Mouse (Mus musculus): ENCODE measurements around the gene Dnaic2. TPM values are rescaled to one million over a fixed set of nuclear protein-coding genes. Genes with fewer than 3 reads are reported as not detected.

Gene Dnaic2
- polyA plus RNA-seq, 1 experiment from 2014 or later = 0.14 TPM

DNA sequence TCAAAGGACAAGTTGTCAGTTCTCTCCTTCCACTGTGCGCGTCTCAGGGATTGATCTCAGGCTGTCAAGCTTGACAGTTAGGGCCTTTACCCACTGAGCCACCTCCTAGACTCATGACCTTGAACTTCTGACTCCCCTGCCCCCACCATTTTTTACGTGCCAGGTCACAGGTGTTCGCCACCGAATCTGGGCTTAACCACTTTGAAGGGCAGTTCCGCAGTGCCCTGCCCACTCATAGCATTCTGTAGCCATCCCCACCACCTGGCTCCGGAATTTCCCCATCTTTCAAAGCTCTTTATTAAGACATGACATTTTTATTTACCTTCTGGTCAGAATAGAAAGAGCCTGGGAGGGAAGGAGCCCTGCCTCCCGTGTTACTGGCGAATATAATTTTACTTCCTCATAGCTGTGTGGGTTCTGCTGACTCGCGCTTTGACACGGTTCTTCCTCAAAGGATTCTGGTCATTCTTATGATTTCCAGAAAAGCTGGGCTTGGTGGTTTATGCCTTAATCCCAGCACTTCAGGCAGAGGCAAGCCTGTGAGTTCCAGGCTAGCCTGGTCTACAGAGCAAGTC is 20.4 kb downstream of the Dnaic2 start:
- H3K27ac ChIP-seq (ENCODE audit: low read depth) = no peak overlapping the region
- H3K27me3 ChIP-seq (replicated peaks; ENCODE audit: control insufficient read depth, insufficient read depth, low read length) = no peaks in the 10 kb centered on the region
- H3K36me3 ChIP-seq (ENCODE audit: control insufficient read depth, insufficient read depth, low read length) = no peaks in the 10 kb centered on the region
- no peak for ATAC-seq (replicated peaks; ENCODE audit: low FRiP score, low TSS enrichment, low read depth)
- no peaks in the 10 kb centered on the region; the same call in 1 of the 2 replicates for H3K4me1 ChIP-seq (replicated peaks; ENCODE audit: control insufficient read depth, insufficient read depth, low read length)
- no peak overlapping the region for H3K9ac ChIP-seq (ENCODE audit: low read length)
- no peaks in the 10 kb centered on the region for H3K9me3 ChIP-seq (ENCODE audit: control insufficient read depth, low read length)
- H3K4me2 ChIP-seq (ENCODE audit: low read length) = no peak overlapping the region
- H3K4me3 ChIP-seq (ENCODE audit: low read depth, low read length) = no peak overlapping the region
- WGBS = 56% methylated on average over 12 of the region's 12 CpGs
- DNase-seq (ENCODE audit: low spot score) = no peak

DNA sequence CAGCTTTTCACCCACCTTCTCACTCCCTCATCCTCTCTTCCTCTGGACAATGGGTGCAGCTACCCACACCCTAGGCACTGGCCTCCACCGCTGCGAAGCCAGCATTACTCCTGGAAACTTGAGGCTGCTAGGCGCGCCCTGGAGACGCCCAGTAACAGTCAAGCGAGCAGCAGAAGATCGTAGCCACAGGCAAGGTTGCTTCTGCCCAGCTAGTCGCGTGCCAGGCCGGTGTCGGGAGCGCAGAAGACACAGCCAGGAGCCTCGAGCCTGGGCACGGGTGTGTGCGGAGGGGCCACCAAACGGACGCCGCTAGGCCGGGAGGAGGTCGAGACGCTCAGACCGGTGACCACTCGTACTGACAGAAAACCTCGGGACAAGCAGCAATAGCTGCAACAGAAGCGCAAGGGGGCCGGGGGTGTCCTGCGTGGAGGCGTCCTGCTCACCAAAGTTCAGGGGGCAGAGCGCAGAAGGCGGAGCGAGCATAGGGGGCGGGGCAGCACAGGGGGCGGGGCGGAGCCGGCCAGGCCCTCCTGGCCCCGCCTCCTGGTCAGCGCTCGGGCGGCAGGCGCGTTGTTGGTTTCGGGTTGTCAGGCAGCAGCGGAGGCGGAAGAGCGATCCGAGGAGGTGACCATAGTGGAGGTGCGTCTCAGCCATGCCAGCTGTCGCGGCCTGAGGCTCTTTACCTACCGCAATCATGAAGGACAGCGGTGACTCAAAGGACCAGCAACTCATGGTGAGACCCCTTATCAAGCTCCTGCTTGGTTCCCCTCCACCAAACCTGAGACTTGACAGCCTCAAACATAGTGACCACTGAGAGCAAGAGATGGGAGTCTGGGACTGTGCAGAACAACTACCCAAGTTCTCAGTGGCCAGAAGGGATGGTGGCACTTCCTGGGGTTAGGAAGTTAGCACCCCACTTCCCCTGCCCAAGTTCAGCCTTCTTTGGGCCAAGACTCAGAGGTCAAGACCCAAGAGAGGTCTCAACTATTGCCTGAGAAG is 37.9 kb downstream of the Dnaic2 start, which contains the start of gene Kif19a:
Kif19a (plus strand) TSS at position 569 of the 999 bp plus-strand sequence.
- peaks cover 5% of the 10 kb centered on the region; the same call in 1 of the 2 replicates for H3K4me1 ChIP-seq (replicated peaks; ENCODE audit: control insufficient read depth, insufficient read depth, low read length)
- ATAC-seq (replicated peaks; ENCODE audit: low FRiP score, low TSS enrichment, low read depth) (peak; percentile 68), DNase-seq (ENCODE audit: low spot score) (peak; percentile 77)
- WGBS = 3% methylated on average over 51 of the region's 51 CpGs
- H3K36me3 ChIP-seq (ENCODE audit: control insufficient read depth, insufficient read depth, low read length) = no peaks in the 10 kb centered on the region
- H3K27me3 ChIP-seq (replicated peaks; ENCODE audit: control insufficient read depth, insufficient read depth, low read length) = peaks cover 22% of the 10 kb centered on the region
- H3K4me3 ChIP-seq (ENCODE audit: low read depth, low read length) = peak within 1 kb of the TSS; percentile 45
- peak within 1 kb of the TSS; percentile 36; the same call in 1 of the 2 replicates for H3K9ac ChIP-seq (ENCODE audit: low read length)
- no peak within 1 kb of the TSS for H3K27ac ChIP-seq (ENCODE audit: low read depth)
- no peaks in the 10 kb centered on the region for H3K9me3 ChIP-seq (ENCODE audit: control insufficient read depth, low read length)
- peak within 1 kb of the TSS; percentile 72 for H3K4me2 ChIP-seq (ENCODE audit: low read length)

DNA sequence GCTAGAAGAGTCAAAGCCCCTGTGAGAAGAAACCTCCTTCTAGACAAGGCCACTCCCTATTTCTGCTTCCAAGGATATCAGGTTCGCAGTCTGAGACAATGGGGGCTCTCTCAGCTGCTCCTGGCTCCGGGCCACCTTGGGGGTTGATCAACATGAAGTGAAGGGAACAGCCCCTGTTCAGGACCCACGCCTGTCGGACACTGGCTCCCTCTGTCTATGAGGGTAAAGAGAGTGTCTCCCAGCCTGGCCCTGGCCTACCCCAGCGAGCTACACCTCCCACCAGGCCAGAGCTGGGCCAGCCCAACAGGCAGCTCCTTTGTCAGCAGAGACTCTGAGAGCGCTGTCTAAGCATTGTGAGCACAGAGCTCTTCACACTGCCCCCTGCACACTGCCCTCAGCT is 42.7 kb downstream of the Dnaic2 start:
- ATAC-seq (replicated peaks; ENCODE audit: low FRiP score, low TSS enrichment, low read depth) = no peak
- Histone ChIP-seq H3K4me2 (ENCODE audit: low read length) (no peak overlapping the region), H3K9me3 (ENCODE audit: control insufficient read depth, low read length) (no peaks in the 10 kb centered on the region), H3K36me3 (ENCODE audit: control insufficient read depth, insufficient read depth, low read length) (no peaks in the 10 kb centered on the region), H3K27ac (ENCODE audit: low read depth) (no peak overlapping the region), H3K9ac (ENCODE audit: low read length) (no peak overlapping the region), H3K27me3 (replicated peaks; ENCODE audit: control insufficient read depth, insufficient read depth, low read length) (peaks cover 17% of the 10 kb centered on the region), H3K4me3 (ENCODE audit: low read depth, low read length) (no peak overlapping the region), H3K4me1 (replicated peaks; ENCODE audit: control insufficient read depth, insufficient read depth, low read length) (peaks cover 5% of the 10 kb centered on the region; the same call in 1 of the 2 replicates)
- 67% methylated on average over 6 of the region's 6 CpGs for WGBS
- no peak for DNase-seq (ENCODE audit: low spot score)

DNA sequence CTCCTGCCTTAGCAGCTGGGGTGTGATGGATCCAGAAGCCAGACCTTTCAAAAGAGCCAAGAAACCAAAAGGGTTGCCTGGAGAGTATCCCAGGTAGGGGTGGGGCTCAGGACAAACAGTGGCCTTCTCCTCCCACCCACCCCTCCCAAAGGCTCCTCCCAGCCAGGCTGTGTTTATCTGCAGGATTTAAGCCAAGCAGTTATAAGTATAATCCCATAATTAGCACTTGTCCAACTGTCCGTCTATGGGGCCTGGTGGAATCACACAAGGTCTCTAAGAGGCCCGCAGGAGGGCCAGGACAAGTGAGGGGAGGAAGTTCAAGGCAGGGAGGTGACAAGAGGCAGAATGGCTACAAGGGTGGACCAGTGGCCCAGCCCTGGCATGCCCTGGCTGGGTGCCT is 44.7 kb downstream of the Dnaic2 start:
- DNase-seq (ENCODE audit: low spot score) = no peak
- 65% methylated on average over 2 of the region's 2 CpGs for WGBS
- Histone ChIP-seq H3K27me3 (replicated peaks; ENCODE audit: control insufficient read depth, insufficient read depth, low read length) (peaks cover 6% of the 10 kb centered on the region; the same call in 1 of the 2 replicates), H3K9me3 (ENCODE audit: control insufficient read depth, low read length) (no peaks in the 10 kb centered on the region), H3K36me3 (ENCODE audit: control insufficient read depth, insufficient read depth, low read length) (no peaks in the 10 kb centered on the region), H3K4me2 (ENCODE audit: low read length) (no peak overlapping the region), H3K9ac (ENCODE audit: low read length) (no peak overlapping the region), H3K4me1 (replicated peaks; ENCODE audit: control insufficient read depth, insufficient read depth, low read length) (no peaks in the 10 kb centered on the region), H3K27ac (ENCODE audit: low read depth) (no peak overlapping the region), H3K4me3 (ENCODE audit: low read depth, low read length) (no peak overlapping the region)
- ATAC-seq (replicated peaks; ENCODE audit: low FRiP score, low TSS enrichment, low read depth) = no peak

DNA sequence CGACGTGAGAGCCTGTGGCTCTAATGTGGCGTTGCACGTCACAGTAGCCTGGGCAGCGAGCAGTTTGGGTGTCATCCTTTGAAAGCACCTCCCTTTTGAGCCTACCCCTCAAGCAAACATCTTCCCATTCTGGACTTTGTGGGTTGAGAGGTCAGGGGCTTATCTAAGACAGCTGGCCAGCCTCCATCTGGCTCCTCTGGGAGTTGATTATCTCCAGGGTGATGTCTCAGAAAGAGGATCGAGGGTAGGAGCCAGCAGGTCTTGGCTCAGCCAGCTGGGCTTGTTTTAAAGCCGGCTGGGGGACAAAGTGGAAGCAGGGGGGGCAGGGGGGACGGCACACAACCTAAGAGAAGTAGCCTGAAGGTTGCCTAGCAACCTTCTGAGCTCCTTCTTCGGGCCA is 52.9 kb downstream of the Dnaic2 start:
- Histone ChIP-seq H3K4me2 (ENCODE audit: low read length) (no peak overlapping the region), H3K4me1 (replicated peaks; ENCODE audit: control insufficient read depth, insufficient read depth, low read length) (0 out of 2 replicates have a peak, but pooled peaks cover 4% of the 10 kb centered on the region), H3K36me3 (ENCODE audit: control insufficient read depth, insufficient read depth, low read length) (no peaks in the 10 kb centered on the region), H3K9ac (ENCODE audit: low read length) (no peak overlapping the region), H3K9me3 (ENCODE audit: control insufficient read depth, low read length) (no peaks in the 10 kb centered on the region), H3K27ac (ENCODE audit: low read depth) (no peak overlapping the region), H3K4me3 (ENCODE audit: low read depth, low read length) (no peak overlapping the region), H3K27me3 (replicated peaks; ENCODE audit: control insufficient read depth, insufficient read depth, low read length) (peaks cover 10% of the 10 kb centered on the region)
- WGBS = 45% methylated on average over 9 of the region's 9 CpGs
- no peak for DNase-seq (ENCODE audit: low spot score)
- ATAC-seq (replicated peaks; ENCODE audit: low FRiP score, low TSS enrichment, low read depth) = no peak

DNA sequence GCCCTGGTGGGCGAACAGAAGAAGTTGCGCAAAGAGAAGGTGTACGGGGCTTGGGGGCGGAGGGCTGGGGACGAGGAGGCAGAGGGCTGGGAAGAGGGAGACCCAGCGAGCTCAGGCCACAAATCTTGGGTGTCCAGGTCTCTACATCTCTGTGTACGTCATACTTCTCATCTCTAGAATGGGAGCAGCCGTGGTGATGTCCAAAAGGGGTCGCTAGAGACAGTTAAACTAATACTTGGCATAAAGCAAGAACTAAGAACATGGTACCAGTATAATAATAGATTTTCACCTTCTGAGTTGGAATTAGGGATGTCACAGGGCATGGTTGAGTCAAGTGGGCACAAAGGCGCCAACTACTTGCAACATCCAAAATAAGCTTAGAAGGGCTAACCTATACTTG is 58.7 kb downstream of the Dnaic2 start:
- H3K27ac ChIP-seq (ENCODE audit: low read depth) = no peak overlapping the region
- peak overlapping the region; percentile 21 for H3K4me3 ChIP-seq (ENCODE audit: low read depth, low read length)
- H3K9me3 ChIP-seq (ENCODE audit: control insufficient read depth, low read length) = no peaks in the 10 kb centered on the region
- H3K4me2 ChIP-seq (ENCODE audit: low read length) = peak overlapping the region; percentile 49
- H3K27me3 ChIP-seq (replicated peaks; ENCODE audit: control insufficient read depth, insufficient read depth, low read length) = peaks cover 65% of the 10 kb centered on the region
- 50% methylated on average over 10 of the region's 10 CpGs for WGBS
- no peaks in the 10 kb centered on the region for H3K36me3 ChIP-seq (ENCODE audit: control insufficient read depth, insufficient read depth, low read length)
- ATAC-seq (replicated peaks; ENCODE audit: low FRiP score, low TSS enrichment, low read depth) (no peak), DNase-seq (ENCODE audit: low spot score) (no peak)
- no peaks in the 10 kb centered on the region; the same call in 1 of the 2 replicates for H3K4me1 ChIP-seq (replicated peaks; ENCODE audit: control insufficient read depth, insufficient read depth, low read length)
- H3K9ac ChIP-seq (ENCODE audit: low read length) = no peak overlapping the region

DNA sequence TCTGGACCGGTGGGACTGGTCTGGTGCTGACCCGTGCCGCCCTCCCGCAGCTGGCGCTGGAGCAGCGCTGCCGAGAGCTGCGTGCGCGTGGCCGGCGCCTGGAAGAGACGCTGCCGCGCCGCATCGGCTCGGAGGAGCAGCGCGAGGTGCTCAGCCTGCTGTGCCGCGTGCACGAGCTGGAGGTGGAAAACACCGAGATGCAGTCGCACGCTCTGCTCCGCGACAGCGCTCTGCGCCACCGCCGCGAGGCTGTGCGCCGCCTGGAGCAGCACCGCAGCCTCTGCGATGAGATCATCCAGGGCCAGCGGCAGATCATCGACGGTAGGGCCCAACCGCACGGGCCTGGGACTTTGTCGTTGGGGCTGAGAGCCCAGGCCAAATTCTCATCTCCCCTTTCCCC is 59.1 kb downstream of the Dnaic2 start:
- peak overlapping the region; percentile 21 for H3K4me3 ChIP-seq (ENCODE audit: low read depth, low read length)
- H3K4me1 ChIP-seq (replicated peaks; ENCODE audit: control insufficient read depth, insufficient read depth, low read length) = peaks cover 1% of the 10 kb centered on the region; the same call in 1 of the 2 replicates
- no peaks in the 10 kb centered on the region for H3K36me3 ChIP-seq (ENCODE audit: control insufficient read depth, insufficient read depth, low read length)
- no peak overlapping the region for H3K9ac ChIP-seq (ENCODE audit: low read length)
- no peaks in the 10 kb centered on the region for H3K9me3 ChIP-seq (ENCODE audit: control insufficient read depth, low read length)
- H3K27ac ChIP-seq (ENCODE audit: low read depth) = no peak overlapping the region
- peak overlapping the region; percentile 49 for H3K4me2 ChIP-seq (ENCODE audit: low read length)
- whole genome bisulfite sequencing = under 1% methylated on average over 43 of the region's 43 CpGs
- ATAC-seq (replicated peaks; ENCODE audit: low FRiP score, low TSS enrichment, low read depth) (0 out of 2 replicates have a peak, but pooled peaks have one; percentile 11), DNase-seq (ENCODE audit: low spot score) (peak; percentile 62)
- peaks cover 68% of the 10 kb centered on the region for H3K27me3 ChIP-seq (replicated peaks; ENCODE audit: control insufficient read depth, insufficient read depth, low read length)

DNA sequence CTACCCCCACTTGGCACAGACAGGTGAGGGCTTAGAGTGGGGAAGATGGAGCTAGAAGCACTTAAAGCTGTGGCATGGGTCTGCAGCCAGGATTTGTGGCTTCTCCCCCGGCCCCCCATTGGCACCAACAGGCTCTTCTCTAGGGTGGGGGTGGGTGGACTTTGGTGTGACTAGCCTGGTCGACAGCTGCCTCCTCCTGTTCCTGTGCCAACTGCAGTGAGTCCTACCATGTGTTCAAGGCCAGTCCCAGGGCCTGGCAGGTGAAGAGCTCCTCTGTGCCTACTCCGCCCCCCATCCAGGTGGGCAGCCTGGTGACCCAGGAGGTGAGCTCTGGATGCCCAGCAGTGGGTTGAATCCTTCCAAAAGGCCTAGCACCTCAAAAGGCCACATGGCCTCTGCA is 60.4 kb downstream of the Dnaic2 start:
- H3K4me1 ChIP-seq (replicated peaks; ENCODE audit: control insufficient read depth, insufficient read depth, low read length) = peaks cover 13% of the 10 kb centered on the region
- H3K9me3 ChIP-seq (ENCODE audit: control insufficient read depth, low read length) = no peaks in the 10 kb centered on the region
- peaks cover 80% of the 10 kb centered on the region for H3K27me3 ChIP-seq (replicated peaks; ENCODE audit: control insufficient read depth, insufficient read depth, low read length)
- DNase-seq (ENCODE audit: low spot score) (no peak), ATAC-seq (replicated peaks; ENCODE audit: low FRiP score, low TSS enrichment, low read depth) (no peak)
- no peaks in the 10 kb centered on the region for H3K36me3 ChIP-seq (ENCODE audit: control insufficient read depth, insufficient read depth, low read length)
- no peak overlapping the region for H3K4me2 ChIP-seq (ENCODE audit: low read length)
- no peak overlapping the region for H3K27ac ChIP-seq (ENCODE audit: low read depth)
- no peak overlapping the region for H3K9ac ChIP-seq (ENCODE audit: low read length)
- 73% methylated on average over 3 of the region's 3 CpGs for WGBS
- H3K4me3 ChIP-seq (ENCODE audit: low read depth, low read length) = no peak overlapping the region

All from intestine, embryonic 14.5 days (tissue).